Mouse (Mus musculus): ENCODE data around the gene Akap2. TPM values are rescaled to one million over a fixed set of nuclear protein-coding genes. Genes with fewer than 3 reads are reported as not detected.

Gene Akap2
- polyA plus RNA-seq, 1 experiment from 2014 or later, result 5.6 TPM

DNA sequence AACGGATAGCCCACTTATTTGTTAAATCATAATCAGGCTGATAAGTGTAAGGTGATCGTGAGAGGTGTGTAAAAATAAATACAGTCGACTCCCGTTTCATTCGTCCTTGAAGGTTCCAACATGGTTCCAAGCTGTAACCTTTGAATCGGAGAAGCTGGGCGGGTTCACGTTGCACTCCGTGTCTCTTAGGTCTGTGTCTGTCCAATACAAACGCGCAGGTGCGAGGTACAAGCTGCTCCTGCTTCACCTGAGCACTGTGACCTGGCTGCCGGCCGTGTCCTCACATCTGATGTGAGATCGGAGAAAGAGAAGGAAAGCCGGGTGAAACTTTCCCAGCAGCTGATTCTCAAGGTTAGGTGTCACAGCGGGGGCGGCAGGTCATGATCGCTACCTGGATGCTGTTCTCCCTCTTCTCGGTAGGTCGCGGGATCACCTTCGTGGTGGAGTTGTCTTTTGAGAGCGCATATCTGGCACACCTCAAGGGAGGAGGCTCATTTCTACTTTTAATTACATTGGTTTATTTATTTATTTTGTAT lies 103.5 kb downstream of the Akap2 start:
- 81% methylated on average over 24 of the region's 24 CpGs for WGBS
- Histone ChIP-seq H3K4me3 (ENCODE audit: low read depth, low read length) (no peak overlapping the region), H3K4me2 (no peak overlapping the region), H3K27ac (ENCODE audit: low read depth, low read length) (no peak overlapping the region), H3K4me1 (replicated peaks; ENCODE audit: control insufficient read depth, insufficient read depth, low read length) (no peaks in the 10 kb centered on the region), H3K9ac (ENCODE audit: low read depth, low read length) (no peak overlapping the region), H3K9me3 (ENCODE audit: control insufficient read depth, low read length) (no peaks in the 10 kb centered on the region), H3K27me3 (replicated peaks; ENCODE audit: control insufficient read depth, insufficient read depth, low read length) (no peaks in the 10 kb centered on the region), H3K36me3 (ENCODE audit: control insufficient read depth, insufficient read depth, low read length) (no peaks in the 10 kb centered on the region)
- ATAC-seq (replicated peaks; ENCODE audit: low FRiP score) (no peak), DNase-seq (ENCODE audit: low spot score) (no peak)

DNA sequence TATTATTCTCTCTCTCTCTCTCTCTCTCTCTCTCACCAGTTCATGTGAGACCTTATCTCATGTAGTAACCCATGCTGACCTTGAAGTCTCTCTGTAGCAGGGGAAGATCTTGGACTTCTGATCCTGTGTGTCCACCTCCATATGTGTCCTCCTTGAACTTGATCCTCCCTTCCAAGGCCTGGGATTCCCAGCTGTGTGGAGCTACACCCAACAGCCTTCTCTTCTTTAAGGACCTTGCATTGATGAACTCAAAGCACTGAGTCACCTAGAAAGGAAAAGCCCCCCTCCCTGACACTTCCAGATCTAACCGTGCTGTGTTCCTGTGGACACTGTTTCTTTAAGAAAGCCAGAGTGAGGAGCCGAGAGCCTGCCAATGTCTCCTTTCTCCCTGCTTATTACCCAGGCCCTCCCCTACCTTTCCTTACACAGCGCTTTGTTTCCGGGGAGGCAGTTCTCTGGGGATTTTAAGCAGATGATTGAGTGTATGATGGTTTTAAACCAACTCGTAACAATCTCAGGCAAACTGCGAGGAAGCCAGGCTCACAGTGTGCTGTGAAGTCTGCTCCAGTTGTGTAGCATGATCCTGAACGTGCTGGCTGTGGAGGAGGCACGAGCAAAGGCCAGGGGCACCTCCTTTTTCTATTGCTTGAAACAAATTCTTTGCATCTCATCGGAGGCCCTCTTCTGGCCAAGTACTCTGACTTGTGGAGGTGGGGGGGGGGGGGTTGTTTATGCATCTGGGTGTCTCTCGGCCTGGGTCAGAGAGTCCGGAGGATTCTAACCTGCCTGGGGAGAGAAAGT lies 104.3 kb downstream of the Akap2 start:
- H3K27ac ChIP-seq (ENCODE audit: low read depth, low read length), result no peak overlapping the region; the same call in 1 of the 2 replicates
- no peak overlapping the region for H3K4me3 ChIP-seq (ENCODE audit: low read depth, low read length)
- no peak overlapping the region for H3K4me2 ChIP-seq
- no peaks in the 10 kb centered on the region for H3K36me3 ChIP-seq (ENCODE audit: control insufficient read depth, insufficient read depth, low read length)
- H3K4me1 ChIP-seq (replicated peaks; ENCODE audit: control insufficient read depth, insufficient read depth, low read length), result no peaks in the 10 kb centered on the region
- H3K9me3 ChIP-seq (ENCODE audit: control insufficient read depth, low read length), result no peaks in the 10 kb centered on the region
- no peak overlapping the region for H3K9ac ChIP-seq (ENCODE audit: low read depth, low read length)
- no peaks in the 10 kb centered on the region for H3K27me3 ChIP-seq (replicated peaks; ENCODE audit: control insufficient read depth, insufficient read depth, low read length)
- no peak for DNase-seq (ENCODE audit: low spot score)
- ATAC-seq (replicated peaks; ENCODE audit: low FRiP score), result no peak
- 45% methylated on average over 11 of the region's 11 CpGs for WGBS

DNA sequence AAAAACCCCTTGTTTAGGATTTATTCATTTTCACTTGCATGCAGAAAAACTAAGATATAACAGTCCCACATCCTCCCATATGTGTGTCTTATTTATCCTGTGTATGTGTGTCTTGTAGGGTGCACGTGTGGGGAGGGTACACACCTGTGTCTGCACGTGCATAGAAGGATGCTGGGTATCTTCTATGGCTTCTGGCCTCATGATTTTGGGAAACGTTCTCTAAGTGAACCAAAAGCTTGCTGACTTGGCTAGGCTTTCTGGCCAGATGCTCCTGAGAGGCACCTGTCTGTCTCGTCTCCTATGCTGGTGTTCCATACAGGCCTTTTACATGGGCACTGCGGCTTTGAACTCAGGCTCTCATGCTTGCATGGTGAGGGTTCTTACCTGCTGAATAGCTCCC lies 105.2 kb downstream of the Akap2 start:
- DNase-seq (ENCODE audit: low spot score) (no peak), ATAC-seq (replicated peaks; ENCODE audit: low FRiP score) (no peak)
- Histone ChIP-seq H3K4me1 (replicated peaks; ENCODE audit: control insufficient read depth, insufficient read depth, low read length) (no peaks in the 10 kb centered on the region), H3K4me3 (ENCODE audit: low read depth, low read length) (no peak overlapping the region), H3K9ac (ENCODE audit: low read depth, low read length) (no peak overlapping the region), H3K27ac (ENCODE audit: low read depth, low read length) (no peak overlapping the region), H3K27me3 (replicated peaks; ENCODE audit: control insufficient read depth, insufficient read depth, low read length) (no peaks in the 10 kb centered on the region), H3K9me3 (ENCODE audit: control insufficient read depth, low read length) (no peaks in the 10 kb centered on the region), H3K4me2 (no peak overlapping the region), H3K36me3 (ENCODE audit: control insufficient read depth, insufficient read depth, low read length) (no peaks in the 10 kb centered on the region)
- WGBS, result 80% methylated on average over 5 of the region's 5 CpGs

DNA sequence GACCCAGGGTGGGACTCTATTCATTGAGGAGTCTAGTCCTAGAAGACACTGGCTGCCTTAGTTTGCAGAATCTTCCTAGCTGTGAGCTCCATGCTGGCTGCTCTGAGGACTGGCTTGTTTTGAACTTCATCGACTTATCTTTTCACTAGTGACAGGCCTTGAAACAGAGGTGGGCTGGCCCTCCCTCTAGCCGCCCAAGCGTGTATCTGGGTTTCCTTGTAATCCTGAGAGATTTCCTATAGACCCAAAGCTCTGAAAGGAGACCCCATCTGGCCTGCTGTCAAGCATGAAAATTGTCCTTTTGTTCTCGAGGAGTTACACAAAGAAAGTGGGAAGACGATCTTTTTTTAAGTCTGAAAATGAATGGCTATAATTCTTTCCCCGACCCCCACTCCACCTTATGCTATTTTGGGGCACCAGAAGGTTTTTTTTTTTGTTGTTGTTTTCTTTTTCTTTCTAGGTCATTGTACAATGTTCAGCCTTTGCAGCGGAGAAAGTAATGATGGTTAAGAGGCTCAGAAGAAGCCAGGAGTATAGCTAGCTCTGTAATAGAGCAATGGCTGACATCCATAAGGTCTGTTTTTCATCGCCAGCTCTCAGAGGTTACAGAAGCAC lies 107.3 kb downstream of the Akap2 start:
- WGBS, result 60% methylated on average over 8 of the region's 8 CpGs
- DNase-seq (ENCODE audit: low spot score) (no peak), ATAC-seq (replicated peaks; ENCODE audit: low FRiP score) (no peak)
- H3K27me3 ChIP-seq (replicated peaks; ENCODE audit: control insufficient read depth, insufficient read depth, low read length), result no peaks in the 10 kb centered on the region
- H3K27ac ChIP-seq (ENCODE audit: low read depth, low read length), result no peak overlapping the region
- no peaks in the 10 kb centered on the region for H3K9me3 ChIP-seq (ENCODE audit: control insufficient read depth, low read length)
- no peak overlapping the region for H3K4me3 ChIP-seq (ENCODE audit: low read depth, low read length)
- H3K36me3 ChIP-seq (ENCODE audit: control insufficient read depth, insufficient read depth, low read length), result no peaks in the 10 kb centered on the region
- no peaks in the 10 kb centered on the region for H3K4me1 ChIP-seq (replicated peaks; ENCODE audit: control insufficient read depth, insufficient read depth, low read length)
- no peak overlapping the region for H3K4me2 ChIP-seq
- H3K9ac ChIP-seq (ENCODE audit: low read depth, low read length), result no peak overlapping the region

DNA sequence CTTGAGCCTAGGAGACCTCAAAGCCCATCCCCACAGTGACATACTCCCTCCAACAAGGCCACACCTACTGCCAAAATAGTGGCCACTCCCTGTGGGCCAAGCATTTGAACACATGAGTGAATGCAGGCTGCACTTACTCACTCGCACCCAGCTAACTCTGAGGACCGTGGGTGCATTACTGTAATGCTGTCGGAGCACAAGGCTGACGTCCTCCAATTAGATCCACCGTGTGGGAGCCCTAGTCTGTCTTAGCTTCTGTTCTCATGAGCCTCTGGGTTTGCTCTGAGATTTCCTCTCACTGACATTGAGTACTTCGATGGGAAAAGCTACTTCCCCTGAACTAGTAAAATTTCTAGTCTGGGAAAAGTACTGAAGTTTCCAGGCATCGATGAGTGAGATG lies 108.8 kb downstream of the Akap2 start:
- Histone ChIP-seq H3K4me2 (no peak overlapping the region), H3K27me3 (replicated peaks; ENCODE audit: control insufficient read depth, insufficient read depth, low read length) (no peaks in the 10 kb centered on the region), H3K4me1 (replicated peaks; ENCODE audit: control insufficient read depth, insufficient read depth, low read length) (no peaks in the 10 kb centered on the region), H3K9me3 (ENCODE audit: control insufficient read depth, low read length) (no peaks in the 10 kb centered on the region), H3K36me3 (ENCODE audit: control insufficient read depth, insufficient read depth, low read length) (no peaks in the 10 kb centered on the region), H3K4me3 (ENCODE audit: low read depth, low read length) (no peak overlapping the region), H3K27ac (ENCODE audit: low read depth, low read length) (no peak overlapping the region), H3K9ac (ENCODE audit: low read depth, low read length) (no peak overlapping the region)
- ATAC-seq (replicated peaks; ENCODE audit: low FRiP score), result no peak
- DNase-seq (ENCODE audit: low spot score), result no peak
- 80% methylated on average over 7 of the region's 7 CpGs for WGBS

DNA sequence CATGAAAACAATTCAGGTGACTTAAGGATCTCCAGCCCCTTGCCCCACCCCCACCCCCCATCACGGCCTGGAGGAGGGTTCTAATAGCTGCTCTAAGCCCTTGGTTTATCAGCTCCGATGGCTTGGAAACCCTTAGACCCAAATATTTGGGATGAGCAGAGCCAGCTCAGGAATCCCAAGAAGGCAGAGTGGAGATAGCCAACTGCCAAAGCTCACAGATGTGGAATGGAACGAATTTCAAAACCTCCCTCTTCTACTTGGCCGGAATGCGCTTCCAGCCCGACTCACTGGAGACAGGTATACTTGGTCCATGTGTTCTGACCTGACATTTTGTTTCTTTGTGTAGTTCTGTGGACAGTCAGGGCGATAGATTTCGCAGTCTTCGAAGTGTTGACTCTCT lies 111.7 kb downstream of the Akap2 start:
- Histone ChIP-seq H3K27me3 (replicated peaks; ENCODE audit: control insufficient read depth, insufficient read depth, low read length) (no peaks in the 10 kb centered on the region), H3K4me1 (replicated peaks; ENCODE audit: control insufficient read depth, insufficient read depth, low read length) (no peaks in the 10 kb centered on the region; the same call in 1 of the 2 replicates), H3K9me3 (ENCODE audit: control insufficient read depth, low read length) (no peaks in the 10 kb centered on the region), H3K4me3 (ENCODE audit: low read depth, low read length) (no peak overlapping the region), H3K4me2 (no peak overlapping the region), H3K27ac (ENCODE audit: low read depth, low read length) (no peak overlapping the region), H3K36me3 (ENCODE audit: control insufficient read depth, insufficient read depth, low read length) (no peaks in the 10 kb centered on the region), H3K9ac (ENCODE audit: low read depth, low read length) (no peak overlapping the region)
- no peak for ATAC-seq (replicated peaks; ENCODE audit: low FRiP score)
- WGBS, result 64% methylated on average over 9 of the region's 9 CpGs
- no peak for DNase-seq (ENCODE audit: low spot score)

DNA sequence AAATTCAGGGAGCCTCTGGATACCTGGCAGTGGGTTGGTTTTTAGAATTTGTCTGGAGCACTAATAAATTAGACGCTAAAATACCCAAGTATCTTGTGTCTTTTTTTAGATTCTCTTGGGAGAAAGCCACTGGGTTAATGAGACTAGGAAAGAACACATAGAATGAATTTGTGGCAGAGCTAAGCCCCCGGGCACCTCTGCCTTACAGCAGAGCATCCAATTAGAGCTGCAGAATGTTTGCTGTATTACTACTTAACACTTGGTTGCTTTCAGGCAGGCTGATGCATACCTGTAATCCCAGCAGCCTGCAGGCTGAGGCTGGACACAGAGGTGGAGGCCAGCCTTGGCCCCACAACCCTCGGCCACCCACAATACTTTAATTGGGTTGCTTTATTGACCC lies 112.3 kb downstream of the Akap2 start:
- Histone ChIP-seq H3K9me3 (ENCODE audit: control insufficient read depth, low read length) (no peaks in the 10 kb centered on the region), H3K4me3 (ENCODE audit: low read depth, low read length) (no peak overlapping the region), H3K9ac (ENCODE audit: low read depth, low read length) (no peak overlapping the region), H3K4me2 (no peak overlapping the region), H3K27ac (ENCODE audit: low read depth, low read length) (no peak overlapping the region), H3K4me1 (replicated peaks; ENCODE audit: control insufficient read depth, insufficient read depth, low read length) (no peaks in the 10 kb centered on the region; the same call in 1 of the 2 replicates), H3K27me3 (replicated peaks; ENCODE audit: control insufficient read depth, insufficient read depth, low read length) (no peaks in the 10 kb centered on the region), H3K36me3 (ENCODE audit: control insufficient read depth, insufficient read depth, low read length) (no peaks in the 10 kb centered on the region)
- no peak for ATAC-seq (replicated peaks; ENCODE audit: low FRiP score)
- DNase-seq (ENCODE audit: low spot score), result no peak
- 81% methylated on average over 3 of the region's 3 CpGs for WGBS

DNA sequence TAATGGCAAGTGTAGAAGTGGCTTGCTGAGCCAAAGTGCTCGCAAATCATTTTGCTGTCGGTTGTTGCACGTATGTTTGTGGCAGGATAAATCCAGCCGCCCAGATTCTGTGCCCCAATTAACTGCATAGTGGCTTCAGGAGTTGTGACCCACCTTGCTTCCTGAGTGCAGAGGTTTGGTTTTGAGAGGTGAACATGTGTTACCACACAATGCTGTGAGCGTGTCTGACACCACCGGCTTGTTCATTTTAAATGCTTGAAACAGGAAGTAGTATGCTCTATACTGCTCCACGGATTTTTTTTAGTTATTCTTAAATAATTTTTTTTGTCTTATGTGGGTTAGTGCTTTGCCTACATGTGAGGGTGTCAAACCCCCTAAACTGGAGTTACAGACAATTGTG lies 114.9 kb downstream of the Akap2 start:
- Histone ChIP-seq H3K4me3 (ENCODE audit: low read depth, low read length) (no peak overlapping the region), H3K27me3 (replicated peaks; ENCODE audit: control insufficient read depth, insufficient read depth, low read length) (no peaks in the 10 kb centered on the region), H3K9me3 (ENCODE audit: control insufficient read depth, low read length) (no peaks in the 10 kb centered on the region), H3K4me1 (replicated peaks; ENCODE audit: control insufficient read depth, insufficient read depth, low read length) (no peaks in the 10 kb centered on the region; the same call in 1 of the 2 replicates), H3K36me3 (ENCODE audit: control insufficient read depth, insufficient read depth, low read length) (no peaks in the 10 kb centered on the region), H3K27ac (ENCODE audit: low read depth, low read length) (no peak overlapping the region), H3K9ac (ENCODE audit: low read depth, low read length) (no peak overlapping the region), H3K4me2 (no peak overlapping the region)
- no peak for DNase-seq (ENCODE audit: low spot score)
- 52% methylated on average over 7 of the region's 7 CpGs for WGBS
- no peak for ATAC-seq (replicated peaks; ENCODE audit: low FRiP score)

DNA sequence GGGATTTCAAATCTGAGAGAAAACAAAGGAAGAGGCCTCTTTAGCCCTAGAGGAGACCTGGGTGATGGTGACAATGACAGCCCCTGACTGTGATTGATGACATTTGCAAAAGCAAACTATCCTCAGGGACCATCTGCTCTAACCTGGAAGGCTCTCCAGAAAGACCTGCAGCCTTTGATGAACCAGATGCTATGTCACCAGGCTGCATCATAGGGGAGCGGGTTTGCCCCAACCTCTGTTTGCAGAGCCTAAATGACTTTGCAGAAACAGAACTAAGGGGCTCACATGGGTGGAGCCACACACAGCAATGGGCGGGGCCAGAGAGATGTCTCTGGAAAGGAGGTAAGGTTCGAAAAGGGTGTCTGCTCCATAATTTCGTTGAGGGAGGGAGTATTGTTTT lies 115.6 kb downstream of the Akap2 start:
- ATAC-seq (replicated peaks; ENCODE audit: low FRiP score), result no peak
- H3K9ac ChIP-seq (ENCODE audit: low read depth, low read length), result no peak overlapping the region
- WGBS, result 64% methylated on average over 4 of the region's 4 CpGs
- no peak overlapping the region for H3K4me3 ChIP-seq (ENCODE audit: low read depth, low read length)
- no peaks in the 10 kb centered on the region for H3K36me3 ChIP-seq (ENCODE audit: control insufficient read depth, insufficient read depth, low read length)
- H3K4me1 ChIP-seq (replicated peaks; ENCODE audit: control insufficient read depth, insufficient read depth, low read length), result no peaks in the 10 kb centered on the region; the same call in 1 of the 2 replicates
- H3K9me3 ChIP-seq (ENCODE audit: control insufficient read depth, low read length), result no peaks in the 10 kb centered on the region
- no peak overlapping the region for H3K4me2 ChIP-seq
- H3K27ac ChIP-seq (ENCODE audit: low read depth, low read length), result no peak overlapping the region
- H3K27me3 ChIP-seq (replicated peaks; ENCODE audit: control insufficient read depth, insufficient read depth, low read length), result no peaks in the 10 kb centered on the region
- DNase-seq (ENCODE audit: low spot score), result no peak

Measured in liver, embryonic 11.5 days (tissue).